Mouse (Mus musculus) embryonic facial prominence, embryonic 14.5 days (tissue): ENCODE measurements around the gene Alox12b. TPM values are rescaled to one million over a fixed set of nuclear protein-coding genes. Genes with fewer than 3 reads are reported as not detected.
A peak's percentile ranks its signal among the peaks of the same experiment; 100 is the strongest.

Experiments
- ATAC-seq: fragments of 200-750 bp; cut with Nextera tagmentation; 2 replicates; pipeline ENCODE4 v1.8.0; 2017; ENCODE audit warnings: low read depth, moderate number of reproducible peaks, moderate TSS enrichment
- DNase-seq: peaks from one replicate; pipeline ENCODE4 v3.0.0-alpha.2; 2015; ENCODE audit warnings: low spot score
- H3K27ac ChIP-seq: fragments of 300-500 bp; sonication (generic); replicated peaks from 2 replicates; pipeline ENCODE4 v1.5.1; 2014; ENCODE audit warnings: low read depth, mild to moderate bottlenecking, low read length, moderate library complexity
- H3K27me3 ChIP-seq: fragments of 300-500 bp; sonication (generic); replicated peaks from 2 replicates; pipeline ENCODE4 v1.6.1; 2014; ENCODE audit warnings: low read length; ENCODE audit not compliant: control insufficient read depth, insufficient read depth
- H3K36me3 ChIP-seq: fragments of 300-500 bp; sonication (generic); 2 replicates; pipeline ENCODE4 v1.6.1; 2014; ENCODE audit warnings: low read length, mixed read lengths; ENCODE audit not compliant: control insufficient read depth, insufficient read depth
- H3K4me1 ChIP-seq: fragments of 300-500 bp; sonication (generic); 2 replicates; pipeline ENCODE4 v1.6.1; 2014; ENCODE audit warnings: antibody characterized with exemption, low read length; ENCODE audit not compliant: control insufficient read depth, insufficient read depth
- H3K4me2 ChIP-seq: fragments of 300-500 bp; sonication (generic); 2 replicates; pipeline ENCODE4 v1.6.1; 2014; ENCODE audit warnings: low read depth, mild to moderate bottlenecking, low read length, moderate library complexity, mixed read lengths
- H3K4me3 ChIP-seq: fragments of 300-500 bp; sonication (generic); 2 replicates; pipeline ENCODE4 v1.5.1; 2014; ENCODE audit warnings: low read depth, mild to moderate bottlenecking, low read length
- H3K9ac ChIP-seq: fragments of 300-500 bp; sonication (generic); 2 replicates; pipeline ENCODE4 v1.6.1; 2014; ENCODE audit warnings: low read depth, mild to moderate bottlenecking, low read length, moderate library complexity, mixed read lengths
- H3K9me3 ChIP-seq: fragments of 300-500 bp; sonication (generic); 2 replicates; pipeline ENCODE4 v1.6.1; 2016; ENCODE audit warnings: low read length; ENCODE audit not compliant: control insufficient read depth
- WGBS: fragments of 180-500 bp; shearing (Covaris S2); extraction: QIAGEN DNeasy Blood & Tissue Kit; methylation state at CpG from one replicate; pipeline ENCODE4 v1.1.7; 2014; 5-methylcytosine and 5-hydroxymethylcytosine counted together
- polyA plus RNA-seq: library from polyadenylated mRNA; unstranded; fragments of >200 nt; fragmentation: Nextera tagmentation; extraction: Ambion mirVana; gene quantifications from 2 replicates; pipeline ENCODE4 v1.2.1, GENCODE M21; 2014

Gene Alox12b
- polyA plus RNA-seq, 1 experiment from 2014 or later: 4.8 TPM

GRCm38 (mm10) chr11:69121001-69121740 is 35.6 kb upstream of the Alox12b start:
- peak overlapping the region; percentile 99 for H3K4me2 ChIP-seq
- peaks cover 23% of the 10 kb centered on the region for H3K4me1 ChIP-seq
- no peak for ATAC-seq
- H3K36me3 ChIP-seq: no peaks in the 10 kb centered on the region
- H3K9me3 ChIP-seq: no peaks in the 10 kb centered on the region
- DNase-seq: peak; percentile 17
- H3K27me3 ChIP-seq: no peaks in the 10 kb centered on the region
- H3K4me3 ChIP-seq: peak overlapping the region; percentile 88
- H3K27ac ChIP-seq: peak overlapping the region; percentile 84; the same call in 1 of the 2 replicates
- peak overlapping the region; percentile 65 for H3K9ac ChIP-seq
- WGBS: 1% methylated on average over 30 of the region's 33 CpGs

GRCm38 (mm10) chr11:69121741-69122335 is 35.0 kb upstream of the Alox12b start:
- 1% methylated on average over 21 of the region's 32 CpGs for WGBS
- no peak for ATAC-seq

GRCm38 (mm10) chr11:69122336-69122951 is 34.3 kb upstream of the Alox12b start, which contains the start of gene 9130213A22Rik:
9130213A22Rik (minus strand) TSS chr11:69122589.
- H3K9ac ChIP-seq: peak within 1 kb of the TSS; percentile 65
- peak; percentile 94 for DNase-seq
- WGBS: 0% methylated on average over 10 of the region's 66 CpGs

More at GRCm38 (mm10) chr11:69121741-69122335, 35.0 kb upstream of the Alox12b start:
- Histone ChIP-seq H3K27me3 (no peaks in the 10 kb centered on the region), H3K4me2 (peak overlapping the region; percentile 99), H3K36me3 (no peaks in the 10 kb centered on the region), H3K4me3 (peak overlapping the region; percentile 88), H3K27ac (peak overlapping the region; percentile 84), H3K4me1 (peaks cover 28% of the 10 kb centered on the region), H3K9ac (peak overlapping the region; percentile 65), H3K9me3 (no peaks in the 10 kb centered on the region)
- DNase-seq: peak; percentile 73

GRCm38 (mm10) chr11:69123056-69123692 is 33.6 kb upstream of the Alox12b start:
- H3K4me2 ChIP-seq: peak overlapping the region; percentile 99
- H3K27ac ChIP-seq: peak overlapping the region; percentile 84
- H3K27me3 ChIP-seq: no peaks in the 10 kb centered on the region
- H3K9me3 ChIP-seq: no peaks in the 10 kb centered on the region
- peaks cover 28% of the 10 kb centered on the region for H3K4me1 ChIP-seq
- peak overlapping the region; percentile 88 for H3K4me3 ChIP-seq
- peak; percentile 91 for DNase-seq
- no peaks in the 10 kb centered on the region for H3K36me3 ChIP-seq
- WGBS: under 1% methylated on average over 27 of the region's 29 CpGs
- H3K9ac ChIP-seq: peak overlapping the region; percentile 65
- ATAC-seq: peak; percentile 0; the same call in 1 of the 2 replicates

More at GRCm38 (mm10) chr11:69122336-69122951, 34.3 kb upstream of the Alox12b start, which contains the start of gene 9130213A22Rik:
- peak; percentile 73 for ATAC-seq
- H3K27me3 ChIP-seq: no peaks in the 10 kb centered on the region
- H3K4me1 ChIP-seq: peaks cover 28% of the 10 kb centered on the region
- peak within 1 kb of the TSS; percentile 88 for H3K4me3 ChIP-seq
- H3K4me2 ChIP-seq: peak within 1 kb of the TSS; percentile 99
- H3K27ac ChIP-seq: peak within 1 kb of the TSS; percentile 84
- no peaks in the 10 kb centered on the region for H3K9me3 ChIP-seq
- H3K36me3 ChIP-seq: no peaks in the 10 kb centered on the region

- peaks cover 27% of the 10 kb centered on the region for H3K4me1 ChIP-seq
- peak; percentile 96 for DNase-seq
- H3K27me3 ChIP-seq: no peaks in the 10 kb centered on the region
- peak overlapping the region; percentile 88 for H3K4me3 ChIP-seq
- under 1% methylated on average over 31 of the region's 31 CpGs for WGBS
- H3K4me2 ChIP-seq: peak overlapping the region; percentile 99
- ATAC-seq: peak; percentile 74
- H3K27ac ChIP-seq: peak overlapping the region; percentile 82
- H3K36me3 ChIP-seq: no peaks in the 10 kb centered on the region
- peak overlapping the region; percentile 65 for H3K9ac ChIP-seq
- no peaks in the 10 kb centered on the region for H3K9me3 ChIP-seq
These were observed 32.9 kb upstream of the Alox12b start for GRCm38 (mm10) chr11:69123693-69124497.

- DNase-seq: no peak
- peak; percentile 53 for ATAC-seq
These were observed 32.3 kb upstream of the Alox12b start for GRCm38 (mm10) chr11:69124498-69124847.

GRCm38 (mm10) chr11:69125041-69125851 is 31.5 kb upstream of the Alox12b start:
- ATAC-seq (peak; percentile 53), DNase-seq (peak; percentile 96)
- Histone ChIP-seq H3K9ac (peak overlapping the region; percentile 63), H3K27me3 (no peaks in the 10 kb centered on the region), H3K27ac (peak overlapping the region; percentile 76), H3K36me3 (no peaks in the 10 kb centered on the region), H3K4me1 (peaks cover 13% of the 10 kb centered on the region), H3K4me2 (peak overlapping the region; percentile 91), H3K4me3 (peak overlapping the region; percentile 63), H3K9me3 (no peaks in the 10 kb centered on the region)
- under 1% methylated on average over 24 of the region's 24 CpGs for WGBS

More at GRCm38 (mm10) chr11:69124498-69124847, 32.3 kb upstream of the Alox12b start:
- no peaks in the 10 kb centered on the region for H3K36me3 ChIP-seq
- no peak overlapping the region for H3K9ac ChIP-seq
- H3K27me3 ChIP-seq: no peaks in the 10 kb centered on the region
- no peak overlapping the region for H3K27ac ChIP-seq
- WGBS: 0% methylated on average over 3 of the region's 3 CpGs
- H3K4me3 ChIP-seq: peak overlapping the region; percentile 88
- peaks cover 21% of the 10 kb centered on the region for H3K4me1 ChIP-seq
- no peaks in the 10 kb centered on the region for H3K9me3 ChIP-seq
- H3K4me2 ChIP-seq: peak overlapping the region; percentile 99
